Comparison of ENCODE assay signal across 11 mouse cellular contexts in genomic region chr16:8560079-8560478, GRCm38 (mm10).
"Had no signal": no experiment of that assay in that cellular context is flagged by ENCODE, and none has a peak within 500 bp of the region (broad histone marks: within the 10 kb centered on the region; RNA-seq: fewer than 3 reads in every experiment).

No protein-coding gene starts in this region.

- DNase-seq: kidney, adult 18-20 months; kidney, adult 9 months; kidney, postnatal 14 days; kidney, postnatal 4 days; layer of hippocampus, adult 9-11 months; liver, embryonic 13.5 days; lung, adult 2 months; lung, postnatal 14 days; lung, postnatal 4 days; thymus, adult 18-20 months; thymus, postnatal 36 days had no signal
